Mouse (Mus musculus) CH12.LX (cell line): ENCODE results near the gene Acox2. TPM values are rescaled to one million over a fixed set of nuclear protein-coding genes. Genes with fewer than 3 reads are reported as not detected.

Source experiments
- DNase-seq: peaks from one replicate; pipeline ENCODE4 v3.0.0-alpha.2; 2013; ENCODE audit errors: extremely low read depth
- H3K27ac ChIP-seq: 2 replicates; pipeline ENCODE4 v1.5.1; 2012; ENCODE audit warnings: low read depth, mild to moderate bottlenecking, control low read depth, moderate library complexity; ENCODE audit not compliant: insufficient read depth
- H3K27me3 ChIP-seq: replicated peaks from 2 replicates; pipeline ENCODE3; 2012; ENCODE audit warnings: inconsistent platforms
- H3K36me3 ChIP-seq, 2 experiments: replicated peaks in 1 of 2; 2 replicates each; pipeline versions ENCODE3 to v1.6.1; 2012; ENCODE audit warnings: inconsistent platforms in 1 of 2, low read length in 1 of 2, mild to moderate bottlenecking in 1 of 2, mixed read lengths in 1 of 2, moderate library complexity in 1 of 2; ENCODE audit not compliant: control insufficient read depth in 1 of 2, insufficient read depth in 1 of 2
- H3K4me1 ChIP-seq, 2 experiments: 2 replicates each; pipeline ENCODE4 v1.6.1; 2012; ENCODE audit warnings: inconsistent platforms in 1 of 2, moderate library complexity in 1 of 2; ENCODE audit not compliant: insufficient read depth in 2 of 2, control insufficient read depth in 1 of 2
- H3K4me2 ChIP-seq: 2 replicates; pipeline ENCODE4 v1.6.1; 2012; ENCODE audit warnings: low read depth, mild to moderate bottlenecking, control low read depth; ENCODE audit not compliant: poor library complexity, insufficient read depth, severe bottlenecking
- H3K4me3 ChIP-seq, 3 experiments: fragments of 150-350 bp in 1 of 3; sonication (generic) in 1 of 3; replicated peaks in 1 of 3; 2 replicates each; pipeline versions ENCODE3 to v1.5.1; 2011 to 2012; ENCODE audit warnings: low read depth in 2 of 3, low read length in 2 of 3, mild to moderate bottlenecking in 2 of 3, moderate library complexity in 2 of 3, control low read depth in 1 of 3, improper control_type of control experiment in 1 of 3, inconsistent platforms in 1 of 3, mixed read lengths in 1 of 3; ENCODE audit not compliant: poor library complexity in 1 of 3
- H3K79me2 ChIP-seq: replicated peaks from 2 replicates; pipeline ENCODE4 v1.6.1; 2012; ENCODE audit warnings: mild to moderate bottlenecking, moderate library complexity; ENCODE audit not compliant: control insufficient read depth, poor library complexity, insufficient read depth, severe bottlenecking; ENCODE audit errors: extremely low read depth
- H3K9ac ChIP-seq: 2 replicates; pipeline ENCODE4 v1.6.1; 2012; ENCODE audit warnings: low read depth, mild to moderate bottlenecking, control low read depth, moderate library complexity; ENCODE audit not compliant: insufficient read depth
- H3K9me3 ChIP-seq: replicated peaks from 2 replicates; pipeline ENCODE3; 2012; ENCODE audit warnings: low read length, inconsistent platforms, mixed read lengths
- EP300 ChIP-seq: IDR thresholded peaks from 2 replicates; pipeline ENCODE4 v1.6.1; 2011; ENCODE audit warnings: low read length, improper control_type of control experiment
- ETS1 ChIP-seq: conservative IDR thresholded peaks from 2 replicates; pipeline ENCODE4 v1.6.1; 2012; ENCODE audit warnings: low read depth, mild to moderate bottlenecking, inconsistent platforms, low read length, improper control_type of control experiment, moderate library complexity
- HCFC1 ChIP-seq: IDR thresholded peaks from 2 replicates; pipeline ENCODE4 v1.6.1; 2012; ENCODE audit warnings: low read depth, mild to moderate bottlenecking, inconsistent platforms, low read length, improper control_type of control experiment
- JUND ChIP-seq: conservative IDR thresholded peaks from 2 replicates; pipeline ENCODE4 v1.6.1; 2011; ENCODE audit warnings: low read depth, low read length, improper control_type of control experiment
- KAT2A ChIP-seq: IDR thresholded peaks from 2 replicates; pipeline ENCODE4 v1.6.1; 2012; ENCODE audit warnings: low read length, improper control_type of control experiment, inconsistent platforms; ENCODE audit not compliant: insufficient replicate concordance
- MAFK ChIP-seq: IDR thresholded peaks from 2 replicates; pipeline ENCODE4 v1.6.1; 2011; ENCODE audit warnings: low read length, improper control_type of control experiment; ENCODE audit not compliant: insufficient replicate concordance
- MAX ChIP-seq: IDR thresholded peaks from 2 replicates; pipeline ENCODE4 v1.6.1; 2011; ENCODE audit warnings: low read length, improper control_type of control experiment
- MEF2A ChIP-seq: IDR thresholded peaks from 2 replicates; pipeline ENCODE4 v1.6.1; 2014; ENCODE audit warnings: low read depth, mild to moderate bottlenecking, inconsistent platforms, low read length, improper control_type of control experiment, borderline replicate concordance
- MXI1 ChIP-seq: IDR thresholded peaks from 2 replicates; pipeline ENCODE4 v1.6.1; 2011; ENCODE audit warnings: mild to moderate bottlenecking, low read depth, low read length, improper control_type of control experiment
- NRF1 ChIP-seq: IDR thresholded peaks from 2 replicates; pipeline ENCODE4 v1.6.1; 2014; ENCODE audit warnings: low read depth, mild to moderate bottlenecking, inconsistent platforms, low read length, improper control_type of control experiment, moderate library complexity
- PAX5 ChIP-seq: IDR thresholded peaks from 2 replicates; pipeline ENCODE4 v1.6.1; 2012; ENCODE audit warnings: low read length, inconsistent platforms, mixed read lengths
- POLR2AphosphoS2 ChIP-seq: IDR thresholded peaks from 2 replicates; pipeline ENCODE4 v1.6.1; 2011; ENCODE audit warnings: low read depth, low read length, improper control_type of control experiment
- RAD21 ChIP-seq: IDR thresholded peaks from 2 replicates; pipeline ENCODE4 v1.6.1; 2011; ENCODE audit warnings: low read depth, mild to moderate bottlenecking, low read length, improper control_type of control experiment, moderate library complexity
- RCOR1 ChIP-seq: conservative IDR thresholded peaks from 2 replicates; pipeline ENCODE4 v1.6.1; 2012; ENCODE audit warnings: low read depth, mild to moderate bottlenecking, inconsistent platforms, low read length, improper control_type of control experiment
- SIN3A ChIP-seq: IDR thresholded peaks from 2 replicates; pipeline ENCODE4 v1.6.1; 2012; ENCODE audit warnings: low read length, improper control_type of control experiment, inconsistent platforms
- SMC3 ChIP-seq: IDR thresholded peaks from 2 replicates; pipeline ENCODE4 v1.6.1; 2011; ENCODE audit warnings: low read depth, low read length, improper control_type of control experiment
- TBP ChIP-seq: conservative IDR thresholded peaks from 2 replicates; pipeline ENCODE4 v1.6.1; 2011; ENCODE audit warnings: low read depth, low read length, improper control_type of control experiment
- USF2 ChIP-seq: conservative IDR thresholded peaks from 2 replicates; pipeline ENCODE4 v1.6.1; 2011; ENCODE audit warnings: low read depth, low read length, improper control_type of control experiment
- ZC3H11A ChIP-seq: IDR thresholded peaks from 2 replicates; pipeline ENCODE4 v1.6.1; 2012; ENCODE audit warnings: low read depth, mild to moderate bottlenecking, inconsistent platforms, low read length, improper control_type of control experiment
- ZMIZ1 ChIP-seq: IDR thresholded peaks from 2 replicates; pipeline ENCODE4 v1.6.1; 2012; ENCODE audit warnings: low read depth, mild to moderate bottlenecking, inconsistent platforms, low read length, improper control_type of control experiment
- dilution Hi-C: fragments of 300-500 bp; cut with MboI; formaldehyde crosslinking; loops from 2 replicates; pipeline ENCODE4 v1.14.3; 2020; ENCODE audit warnings: low sequenced_read_pairs; ENCODE audit not compliant: extremely low pct_unique_long_range_greater_than_20kb, extremely low pct_ligation_motif_present
- in situ Hi-C: fragments of 300-500 bp; cut with MboI; formaldehyde crosslinking; loops from 3 replicates; pipeline ENCODE4 v1.14.3; 2019; ENCODE audit warnings: low sequenced_read_pairs, low pct_ligation_motif_present, low pct_unique_long_range_greater_than_20kb, mixed read lengths
- polyA plus RNA-seq: library from polyadenylated mRNA; unstranded; fragments of >175 nt; gene quantifications from 2 replicates; pipeline ENCODE4 v1.2.1, GENCODE M21; 2012; ENCODE audit warnings: low read depth; ENCODE audit not compliant: insufficient read length
- total RNA-seq, 2 experiments: library from RNA; depleted of rRNA; stranded (reverse); fragments of 300-350 nt in 1 of 2; fragments of >200 nt in 1 of 2; gene quantifications; 2 replicates each; pipeline ENCODE4 v1.2.3; 2012 to 2014

Gene Acox2
- total and polyA plus RNA-seq, 3 experiments, result not detected

DNA sequence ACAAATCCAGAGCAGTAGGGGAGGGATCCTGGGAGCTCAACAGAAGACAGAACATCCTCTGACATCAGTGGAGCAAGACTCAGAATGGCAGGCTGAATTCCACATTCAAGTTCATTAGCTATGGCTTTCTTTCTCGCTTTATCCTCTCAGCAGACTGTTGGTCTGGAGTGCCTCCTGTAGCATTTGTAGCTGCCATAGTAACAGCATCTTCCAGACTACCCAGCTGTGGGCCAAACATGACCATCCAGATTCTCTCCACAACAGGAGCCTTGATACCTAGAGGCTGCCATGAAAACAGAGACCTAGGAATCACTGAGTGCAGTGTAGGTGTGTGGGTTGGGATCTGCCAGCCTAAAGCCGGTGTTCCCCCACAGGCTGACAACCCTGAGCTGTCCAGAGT lies 49.3 kb downstream of the Acox2 start:
- H3K9ac ChIP-seq, result no peak overlapping the region

DNA sequence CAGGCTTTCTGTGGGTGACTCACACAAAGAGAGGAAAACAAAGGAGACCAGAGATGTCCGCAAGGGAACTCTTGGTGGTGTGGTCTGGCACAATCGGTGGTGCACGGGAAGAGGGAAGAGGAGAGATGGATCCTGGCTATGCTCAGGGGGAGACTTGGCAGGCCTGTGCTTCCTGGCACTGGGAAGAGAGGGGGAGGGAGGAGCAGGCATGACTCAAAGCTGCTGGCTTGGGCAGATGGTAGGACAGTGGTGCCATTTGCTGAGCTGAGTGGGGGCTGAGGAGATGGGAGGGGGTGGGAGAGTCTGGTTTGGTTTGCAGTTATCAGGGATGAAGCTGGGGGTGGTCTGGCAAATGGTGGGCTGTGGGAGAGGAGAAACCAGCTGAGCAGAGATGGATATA lies 50.3 kb downstream of the Acox2 start:
- Histone ChIP-seq H3K4me3 (no peak overlapping the region), H3K4me2 (no peak overlapping the region), H3K9ac (no peak overlapping the region), H3K27ac (no peak overlapping the region), H3K79me2 (no peaks in the 10 kb centered on the region), H3K36me3 (no peaks in the 10 kb centered on the region), H3K9me3 (no peaks in the 10 kb centered on the region), H3K27me3 (peaks cover 1% of the 10 kb centered on the region), H3K4me1 (no peaks in the 10 kb centered on the region; a peak in 1 of 4 replicates)
- DNase-seq, result no peak
- dilution Hi-C loops, result no loop called here
- in situ Hi-C loops, result no loop called here
- TF ChIP-seq HCFC1 (no peak), ETS1 (no peak), MEF2A (no peak), SIN3A (no peak), KAT2A (no peak), POLR2AphosphoS2 (no peak), JUND (no peak)

More for the DNA sequence above, 49.3 kb downstream of the Acox2 start:
- Histone ChIP-seq H3K36me3 (no peaks in the 10 kb centered on the region), H3K4me1 (peaks cover 0 to 4% of the 10 kb centered on the region in 2 experiments; a peak in 2 of 4 replicates), H3K27me3 (peaks cover 4% of the 10 kb centered on the region), H3K79me2 (no peaks in the 10 kb centered on the region), H3K9me3 (no peaks in the 10 kb centered on the region), H3K27ac (no peak overlapping the region), H3K4me3 (no peak overlapping the region), H3K4me2 (no peak overlapping the region)
- in situ Hi-C loops, result no loop called here
- dilution Hi-C loops, result no loop called here
- TF ChIP-seq SIN3A (no peak), MXI1 (no peak), SMC3 (no peak), EP300 (no peak), TBP (no peak), ZMIZ1 (no peak), PAX5 (no peak), POLR2AphosphoS2 (no peak), MAFK (no peak), HCFC1 (no peak), MAX (no peak), RAD21 (no peak), ETS1 (no peak), USF2 (no peak), ZC3H11A (no peak), NRF1 (no peak), RCOR1 (no peak)
- no peak for DNase-seq
